Mouse (Mus musculus): Measurements from ENCODE around the gene Abcb1b. TPM values are rescaled to one million over a fixed set of nuclear protein-coding genes. Genes with fewer than 3 reads are reported as not detected.

Abcb1b gene
- polyA plus RNA-seq, 1 experiment, result 2.9 TPM

GRCm38 (mm10) chr5:8893300-8894103, 95.6 kb downstream of the Abcb1b start, which contains the start of gene Abcb4:
TSS of gene Abcb4 (plus strand) at chr5:8893717.
- Histone ChIP-seq H3K4me1 (ENCODE audit: control insufficient read depth, insufficient read depth, low read length) (no peaks in the 10 kb centered on the region), H3K27ac (ENCODE audit: insufficient read depth, low read length) (no peak within 1 kb of the TSS), H3K4me3 (ENCODE audit: insufficient read depth, low read length) (peak within 1 kb of the TSS; percentile 89)
- TF ChIP-seq POLR2A (IDR thresholded peaks at IDR 0.05; ENCODE audit: extremely low read depth, insufficient read depth, low read length) (no peak), CTCF (IDR thresholded peaks at IDR 0.05; ENCODE audit: extremely low read depth, insufficient read depth, low read length) (peak; percentile 19; the same call in 1 of the 2 replicates)

GRCm38 (mm10) chr5:8894104-8894425, 96.1 kb downstream of the Abcb1b start:
- TF ChIP-seq CTCF (IDR thresholded peaks at IDR 0.05; ENCODE audit: extremely low read depth, insufficient read depth, low read length) (no peak), POLR2A (IDR thresholded peaks at IDR 0.05; ENCODE audit: extremely low read depth, insufficient read depth, low read length) (no peak)

GRCm38 (mm10) chr5:8894641-8895490, 96.9 kb downstream of the Abcb1b start:
- no peak for TF ChIP-seq CTCF (IDR thresholded peaks at IDR 0.05; ENCODE audit: extremely low read depth, insufficient read depth, low read length)
- TF ChIP-seq POLR2A (IDR thresholded peaks at IDR 0.05; ENCODE audit: extremely low read depth, insufficient read depth, low read length), result no peak
- Histone ChIP-seq H3K27ac (ENCODE audit: insufficient read depth, low read length) (no peak overlapping the region), H3K4me1 (ENCODE audit: control insufficient read depth, insufficient read depth, low read length) (no peaks in the 10 kb centered on the region), H3K4me3 (ENCODE audit: insufficient read depth, low read length) (no peak overlapping the region)

More at GRCm38 (mm10) chr5:8894104-8894425, 96.1 kb downstream of the Abcb1b start:
- no peak overlapping the region for H3K27ac ChIP-seq (ENCODE audit: insufficient read depth, low read length)
- peak overlapping the region; percentile 89 for H3K4me3 ChIP-seq (ENCODE audit: insufficient read depth, low read length)
- no peaks in the 10 kb centered on the region for H3K4me1 ChIP-seq (ENCODE audit: control insufficient read depth, insufficient read depth, low read length)

GRCm38 (mm10) chr5:8896198-8896597, 98.3 kb downstream of the Abcb1b start:
- Histone ChIP-seq H3K27ac (ENCODE audit: insufficient read depth, low read length) (no peak overlapping the region), H3K4me3 (ENCODE audit: insufficient read depth, low read length) (no peak overlapping the region), H3K4me1 (ENCODE audit: control insufficient read depth, insufficient read depth, low read length) (no peaks in the 10 kb centered on the region)
- TF ChIP-seq CTCF (IDR thresholded peaks at IDR 0.05; ENCODE audit: extremely low read depth, insufficient read depth, low read length), result no peak
- no peak for TF ChIP-seq POLR2A (IDR thresholded peaks at IDR 0.05; ENCODE audit: extremely low read depth, insufficient read depth, low read length)

- no peak for TF ChIP-seq POLR2A (IDR thresholded peaks at IDR 0.05; ENCODE audit: extremely low read depth, insufficient read depth, low read length)
- no peak for TF ChIP-seq CTCF (IDR thresholded peaks at IDR 0.05; ENCODE audit: extremely low read depth, insufficient read depth, low read length)
- Histone ChIP-seq H3K27ac (ENCODE audit: insufficient read depth, low read length) (no peak overlapping the region), H3K4me1 (ENCODE audit: control insufficient read depth, insufficient read depth, low read length) (no peaks in the 10 kb centered on the region), H3K4me3 (ENCODE audit: insufficient read depth, low read length) (no peak overlapping the region)
Observed at GRCm38 (mm10) chr5:8898246-8898645, 100.3 kb downstream of the Abcb1b start.

GRCm38 (mm10) chr5:8901001-8901400, 103.1 kb downstream of the Abcb1b start:
- Histone ChIP-seq H3K4me1 (ENCODE audit: control insufficient read depth, insufficient read depth, low read length) (no peaks in the 10 kb centered on the region), H3K4me3 (ENCODE audit: insufficient read depth, low read length) (no peak overlapping the region), H3K27ac (ENCODE audit: insufficient read depth, low read length) (no peak overlapping the region)
- no peak for TF ChIP-seq CTCF (IDR thresholded peaks at IDR 0.05; ENCODE audit: extremely low read depth, insufficient read depth, low read length)
- no peak for TF ChIP-seq POLR2A (IDR thresholded peaks at IDR 0.05; ENCODE audit: extremely low read depth, insufficient read depth, low read length)

- no peaks in the 10 kb centered on the region for H3K4me1 ChIP-seq (ENCODE audit: control insufficient read depth, insufficient read depth, low read length)
- no peak overlapping the region for H3K4me3 ChIP-seq (ENCODE audit: insufficient read depth, low read length)
- H3K27ac ChIP-seq (ENCODE audit: insufficient read depth, low read length), result no peak overlapping the region
- TF ChIP-seq POLR2A (IDR thresholded peaks at IDR 0.05; ENCODE audit: extremely low read depth, insufficient read depth, low read length), result no peak
- TF ChIP-seq CTCF (IDR thresholded peaks at IDR 0.05; ENCODE audit: extremely low read depth, insufficient read depth, low read length), result no peak
Observed at GRCm38 (mm10) chr5:8902141-8902817, 104.3 kb downstream of the Abcb1b start.

GRCm38 (mm10) chr5:8904539-8904938, 106.6 kb downstream of the Abcb1b start:
- Histone ChIP-seq H3K4me1 (ENCODE audit: control insufficient read depth, insufficient read depth, low read length) (no peaks in the 10 kb centered on the region), H3K27ac (ENCODE audit: insufficient read depth, low read length) (no peak overlapping the region), H3K4me3 (ENCODE audit: insufficient read depth, low read length) (no peak overlapping the region)
- TF ChIP-seq CTCF (IDR thresholded peaks at IDR 0.05; ENCODE audit: extremely low read depth, insufficient read depth, low read length) (no peak), POLR2A (IDR thresholded peaks at IDR 0.05; ENCODE audit: extremely low read depth, insufficient read depth, low read length) (no peak)

GRCm38 (mm10) chr5:8911567-8912198, 113.7 kb downstream of the Abcb1b start:
- Histone ChIP-seq H3K4me1 (ENCODE audit: control insufficient read depth, insufficient read depth, low read length) (no peaks in the 10 kb centered on the region), H3K4me3 (ENCODE audit: insufficient read depth, low read length) (no peak overlapping the region), H3K27ac (ENCODE audit: insufficient read depth, low read length) (no peak overlapping the region)
- TF ChIP-seq CTCF (IDR thresholded peaks at IDR 0.05; ENCODE audit: extremely low read depth, insufficient read depth, low read length) (no peak), POLR2A (IDR thresholded peaks at IDR 0.05; ENCODE audit: extremely low read depth, insufficient read depth, low read length) (no peak)

Other genes starting within 250 kb of the Abcb1b start
- gene Rundc3b, start 175.2 kb upstream of the Abcb1b start, polyA plus RNA-seq (2012; rRNA removed), result 19.8 and 22.3 TPM in 2 replicates
- 23.5 and 25.1 TPM in 2 replicates for gene Abcb1a, start 138.1 kb upstream of the Abcb1b start, polyA plus RNA-seq (2012; rRNA removed)
- gene Abcb4, start 95.6 kb downstream of the Abcb1b start, polyA plus RNA-seq (2012; rRNA removed), result 3.9 and 4.1 TPM in 2 replicates
- gene Crot, start 199.2 kb downstream of the Abcb1b start, polyA plus RNA-seq (2012; rRNA removed), result 28.3 and 28.8 TPM in 2 replicates